Mouse (Mus musculus) midbrain, embryonic 16.5 days (tissue): ENCODE data around the gene Ctdspl. TPM values are rescaled to one million over a fixed set of nuclear protein-coding genes. Genes with fewer than 3 reads are reported as not detected.

Source experiments
- ATAC-seq: fragments of 200-750 bp; cut with Nextera tagmentation; 2 replicates; pipeline ENCODE4 v1.8.0; 2017; ENCODE audit warnings: moderate TSS enrichment
- H3K27ac ChIP-seq: fragments of 300-500 bp; sonication (generic); 2 replicates; pipeline ENCODE4 v1.5.1; 2014; ENCODE audit warnings: mild to moderate bottlenecking, low read length, mixed read lengths
- H3K27me3 ChIP-seq: fragments of 300-500 bp; sonication (generic); 2 replicates; pipeline ENCODE4 v1.6.1; 2014; ENCODE audit warnings: low read depth, low read length, mixed read lengths; ENCODE audit not compliant: control insufficient read depth, insufficient read depth
- H3K36me3 ChIP-seq: fragments of 300-500 bp; sonication (generic); 2 replicates; pipeline ENCODE4 v1.6.1; 2014; ENCODE audit warnings: mild to moderate bottlenecking, low read length, moderate library complexity, mixed read lengths; ENCODE audit not compliant: control insufficient read depth, insufficient read depth
- H3K4me1 ChIP-seq: fragments of 300-500 bp; sonication (generic); 2 replicates; pipeline ENCODE4 v1.6.1; 2014; ENCODE audit warnings: mild to moderate bottlenecking, low read length, mixed read lengths; ENCODE audit not compliant: control insufficient read depth, insufficient read depth
- H3K4me2 ChIP-seq: fragments of 300-500 bp; sonication (generic); 2 replicates; pipeline ENCODE4 v1.6.1; 2014; ENCODE audit warnings: mild to moderate bottlenecking, low read length, mixed read lengths
- H3K4me3 ChIP-seq: fragments of 300-500 bp; sonication (generic); 2 replicates; pipeline ENCODE4 v1.5.1; 2014; ENCODE audit warnings: low read depth, mild to moderate bottlenecking, low read length, moderate library complexity, mixed read lengths
- H3K9ac ChIP-seq: fragments of 300-500 bp; sonication (generic); 2 replicates; pipeline ENCODE4 v1.6.1; 2014; ENCODE audit warnings: low read depth, low read length, mixed read lengths
- H3K9me3 ChIP-seq: fragments of 300-500 bp; sonication (generic); replicated peaks from 2 replicates; pipeline ENCODE4 v1.6.1; 2014; ENCODE audit warnings: mild to moderate bottlenecking, low read length, mixed read lengths; ENCODE audit not compliant: control insufficient read depth, poor library complexity, severe bottlenecking
- WGBS: fragments of 180-500 bp; shearing (Covaris S2); extraction: QIAGEN DNeasy Blood & Tissue Kit; methylation state at CpG from one replicate; pipeline ENCODE4 v1.1.7; 2014; 5-methylcytosine and 5-hydroxymethylcytosine counted together
- polyA plus RNA-seq: library from polyadenylated mRNA; unstranded; fragments of >200 nt; fragmentation: Nextera tagmentation; extraction: Ambion mirVana; gene quantifications from 2 replicates; pipeline ENCODE4 v1.2.1, GENCODE M21; 2015

Ctdspl gene
- polyA plus RNA-seq, 1 experiment from 2014 or later = 10.9 TPM

DNA sequence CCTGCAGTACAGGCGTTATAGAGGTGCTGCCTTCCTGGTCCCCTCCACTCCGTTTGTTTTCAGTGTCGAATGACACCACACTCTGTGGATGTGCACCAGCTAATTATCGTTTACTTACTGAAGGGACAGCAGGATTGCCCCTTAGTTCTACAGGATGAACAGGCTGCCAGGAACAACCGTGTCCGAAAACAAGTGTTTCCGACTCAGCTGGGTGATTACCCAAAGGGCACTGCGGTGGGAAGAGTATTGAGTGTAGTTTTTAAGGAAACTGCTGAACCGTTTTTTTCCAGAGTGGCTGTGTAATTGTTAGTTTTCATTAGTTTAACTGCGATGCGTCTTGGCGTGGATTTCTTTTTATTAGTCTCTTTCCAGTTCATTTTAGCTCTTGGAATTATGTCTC is 9.8 kb downstream of the Ctdspl start:
- ATAC-seq = no peak
- Histone ChIP-seq H3K4me2 (no peak overlapping the region), H3K36me3 (no peaks in the 10 kb centered on the region), H3K9me3 (no peaks in the 10 kb centered on the region), H3K27ac (no peak overlapping the region), H3K4me1 (0 out of 2 replicates have a peak, but pooled peaks cover 4% of the 10 kb centered on the region), H3K4me3 (no peak overlapping the region), H3K27me3 (no peaks in the 10 kb centered on the region), H3K9ac (no peak overlapping the region)
- WGBS = 68% methylated on average over 12 of the region's 12 CpGs

DNA sequence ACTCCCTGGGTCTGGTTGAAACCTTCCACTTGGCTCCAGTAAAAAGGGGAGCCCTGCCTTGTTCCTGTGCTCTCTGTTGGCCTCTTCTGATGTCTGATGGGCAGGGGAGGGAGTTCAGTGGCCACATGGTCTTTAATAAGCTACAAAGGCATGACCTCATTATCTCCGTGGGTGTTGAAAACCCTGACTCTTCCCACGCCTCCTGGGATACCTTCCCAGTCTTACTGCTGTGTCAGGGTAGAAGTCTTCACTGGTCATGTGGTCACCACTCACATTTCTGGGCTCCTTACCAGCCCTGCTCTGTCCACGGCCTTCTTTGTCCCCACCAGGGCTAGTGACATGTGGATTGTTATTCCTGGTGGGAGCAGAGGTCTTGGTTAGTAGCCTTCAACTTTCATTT is 11.3 kb downstream of the Ctdspl start:
- no peaks in the 10 kb centered on the region for H3K27me3 ChIP-seq
- ATAC-seq = no peak
- 47% methylated on average over 3 of the region's 3 CpGs for WGBS
- H3K9me3 ChIP-seq = no peaks in the 10 kb centered on the region
- H3K4me3 ChIP-seq = no peak overlapping the region
- H3K4me2 ChIP-seq = no peak overlapping the region
- no peak overlapping the region for H3K9ac ChIP-seq
- no peaks in the 10 kb centered on the region for H3K36me3 ChIP-seq
- H3K27ac ChIP-seq = no peak overlapping the region
- H3K4me1 ChIP-seq = 0 out of 2 replicates have a peak, but pooled peaks cover 4% of the 10 kb centered on the region

- no peaks in the 10 kb centered on the region for H3K36me3 ChIP-seq
- no peak overlapping the region for H3K4me2 ChIP-seq
- no peak for ATAC-seq
- H3K9me3 ChIP-seq = no peaks in the 10 kb centered on the region
- no peaks in the 10 kb centered on the region for H3K27me3 ChIP-seq
- H3K9ac ChIP-seq = no peak overlapping the region
- no peak overlapping the region for H3K27ac ChIP-seq
- 45% methylated on average over 13 of the region's 13 CpGs for WGBS
- 0 out of 2 replicates have a peak, but pooled peaks cover 4% of the 10 kb centered on the region for H3K4me1 ChIP-seq
- H3K4me3 ChIP-seq = no peak overlapping the region
Observed at GRCm38 (mm10) chr9:118939410-118939809, 13.2 kb downstream of the Ctdspl start.

DNA sequence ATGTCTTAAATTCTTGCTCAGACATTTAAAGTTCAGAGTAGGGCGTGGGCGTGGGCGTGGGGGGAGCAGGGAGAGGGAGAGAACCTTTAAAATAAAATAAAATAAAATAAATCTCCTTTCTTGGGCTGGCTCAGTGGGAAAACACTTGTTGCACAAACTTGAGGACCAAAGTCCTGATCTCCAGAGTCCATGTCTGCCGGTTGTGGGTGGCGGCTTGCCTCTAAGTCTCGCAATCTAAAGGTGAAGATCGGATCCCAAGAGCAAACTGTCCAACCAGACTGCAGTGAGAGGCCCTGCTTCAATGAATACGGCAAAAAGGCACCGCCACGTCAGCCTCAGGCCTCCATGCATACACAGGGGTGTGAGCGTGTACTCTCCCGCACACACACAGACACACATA is 13.6 kb downstream of the Ctdspl start:
- Histone ChIP-seq H3K27ac (no peak overlapping the region), H3K36me3 (no peaks in the 10 kb centered on the region), H3K4me1 (0 out of 2 replicates have a peak, but pooled peaks cover 4% of the 10 kb centered on the region), H3K27me3 (no peaks in the 10 kb centered on the region), H3K9me3 (no peaks in the 10 kb centered on the region), H3K4me2 (no peak overlapping the region), H3K4me3 (no peak overlapping the region), H3K9ac (no peak overlapping the region)
- no peak for ATAC-seq
- 86% methylated on average over 12 of the region's 12 CpGs for WGBS

DNA sequence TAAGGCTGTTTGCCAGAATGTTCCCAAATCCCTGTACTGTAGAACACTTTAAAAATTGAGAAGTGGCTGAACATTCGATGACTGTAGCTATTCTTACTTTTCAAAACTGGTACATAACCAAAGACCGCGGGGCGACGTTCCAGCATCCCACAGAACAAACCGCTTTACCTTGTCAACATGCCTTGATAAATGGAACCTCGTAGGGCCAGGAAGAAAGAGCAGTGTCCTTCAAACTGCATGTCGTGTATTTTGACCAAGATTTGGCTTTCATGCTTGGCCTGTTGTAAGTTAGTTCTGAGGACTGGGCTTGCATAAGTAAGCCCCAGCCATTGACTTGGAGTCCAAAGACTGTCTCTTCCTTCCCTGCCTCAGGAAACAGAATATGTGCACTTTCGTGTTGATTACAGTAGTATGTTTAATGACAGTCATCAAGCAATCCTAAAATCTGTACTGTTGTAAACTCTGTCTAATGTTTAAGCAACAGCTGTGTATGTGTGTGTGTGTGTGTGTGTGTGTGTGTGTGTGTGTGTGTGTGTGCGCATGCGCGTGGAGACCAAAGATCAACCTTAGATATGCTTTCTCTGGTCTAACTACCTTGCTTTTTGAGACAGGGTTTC is 14.4 kb downstream of the Ctdspl start:
- WGBS = 88% methylated on average over 12 of the region's 12 CpGs

GRCm38 (mm10) chr9:118942030-118942429 is 15.8 kb downstream of the Ctdspl start:
- no peak overlapping the region for H3K4me3 ChIP-seq
- H3K27me3 ChIP-seq = no peaks in the 10 kb centered on the region
- 0 out of 2 replicates have a peak, but pooled peaks cover 4% of the 10 kb centered on the region for H3K4me1 ChIP-seq
- H3K4me2 ChIP-seq = no peak overlapping the region
- ATAC-seq = no peak
- H3K36me3 ChIP-seq = no peaks in the 10 kb centered on the region
- no peaks in the 10 kb centered on the region for H3K9me3 ChIP-seq
- 90% methylated on average over 4 of the region's 4 CpGs for WGBS
- no peak overlapping the region for H3K9ac ChIP-seq
- H3K27ac ChIP-seq = no peak overlapping the region

More for the DNA sequence above, 14.4 kb downstream of the Ctdspl start:
- ATAC-seq = no peak
- Histone ChIP-seq H3K4me1 (0 out of 2 replicates have a peak, but pooled peaks cover 4% of the 10 kb centered on the region), H3K27me3 (no peaks in the 10 kb centered on the region), H3K27ac (no peak overlapping the region), H3K36me3 (no peaks in the 10 kb centered on the region), H3K4me3 (no peak overlapping the region), H3K9ac (no peak overlapping the region), H3K4me2 (no peak overlapping the region), H3K9me3 (no peaks in the 10 kb centered on the region)

GRCm38 (mm10) chr9:118943941-118944340 is 17.7 kb downstream of the Ctdspl start:
- Histone ChIP-seq H3K4me3 (no peak overlapping the region), H3K36me3 (no peaks in the 10 kb centered on the region), H3K27ac (no peak overlapping the region), H3K4me1 (no peaks in the 10 kb centered on the region), H3K27me3 (no peaks in the 10 kb centered on the region), H3K4me2 (no peak overlapping the region), H3K9ac (no peak overlapping the region), H3K9me3 (no peaks in the 10 kb centered on the region)
- 58% methylated on average over 5 of the region's 5 CpGs for WGBS
- ATAC-seq = no peak

DNA sequence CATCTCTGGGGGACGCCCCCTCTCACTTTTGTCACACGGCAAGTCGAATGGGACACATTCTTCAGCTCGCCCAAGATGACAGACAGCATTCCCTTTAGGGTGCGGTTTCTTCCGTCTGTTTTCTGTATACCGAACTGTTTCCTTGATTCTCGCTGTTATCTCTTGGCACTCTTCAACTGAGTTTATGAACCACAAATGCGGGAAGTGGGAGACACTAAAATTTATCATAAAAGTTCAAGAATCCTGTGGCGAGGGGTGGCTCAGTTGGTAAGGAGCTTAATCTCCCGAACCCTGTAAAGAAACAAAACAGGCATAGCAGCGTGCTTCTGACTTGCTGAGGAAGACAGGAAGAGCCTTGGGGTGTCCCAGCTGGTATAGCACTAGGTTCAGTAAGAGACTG is 18.1 kb downstream of the Ctdspl start:
- H3K4me2 ChIP-seq = no peak overlapping the region
- no peak for ATAC-seq
- WGBS = 78% methylated on average over 12 of the region's 12 CpGs
- no peak overlapping the region for H3K4me3 ChIP-seq
- H3K27ac ChIP-seq = no peak overlapping the region
- H3K9me3 ChIP-seq = no peaks in the 10 kb centered on the region
- H3K4me1 ChIP-seq = no peaks in the 10 kb centered on the region
- H3K27me3 ChIP-seq = no peaks in the 10 kb centered on the region
- no peak overlapping the region for H3K9ac ChIP-seq
- H3K36me3 ChIP-seq = no peaks in the 10 kb centered on the region

- Histone ChIP-seq H3K27me3 (no peaks in the 10 kb centered on the region), H3K4me3 (no peak overlapping the region), H3K9ac (no peak overlapping the region), H3K27ac (no peak overlapping the region), H3K4me2 (no peak overlapping the region), H3K36me3 (no peaks in the 10 kb centered on the region), H3K9me3 (no peaks in the 10 kb centered on the region), H3K4me1 (no peaks in the 10 kb centered on the region)
- 88% methylated on average over 5 of the region's 5 CpGs for WGBS
- no peak for ATAC-seq
Observed at GRCm38 (mm10) chr9:118948486-118948885, 22.2 kb downstream of the Ctdspl start.
